Mouse (Mus musculus) granulocyte monocyte progenitor cell, adult 5-6 weeks (primary cell): ENCODE results near the gene Khdc4. TPM values are rescaled to one million over a fixed set of nuclear protein-coding genes. Genes with fewer than 3 reads are reported as not detected.

Experiments used
- ATAC-seq: replicated peaks from 2 replicates; pipeline ENCODE4 v1.8.0; 2016; ENCODE audit warnings: mild to moderate bottlenecking, moderate TSS enrichment, inconsistent platforms; ENCODE audit not compliant: poor library complexity, severe bottlenecking
- total RNA-seq, 2 experiments: library from RNA; stranded (forward) in 1 of 2; stranded (reverse) in 1 of 2; fragments of 200-712, 200-1000 nt in 1 of 2; fragments of >200 nt in 1 of 2; fragmentation: Nextera tagmentation in 1 of 2; gene quantifications; 2 replicates each; pipeline ENCODE4 v1.2.3; 2014 to 2017

The Khdc4 gene
- total RNA-seq (2014; fragmentation: Nextera tagmentation) (57.4 and 68.2 TPM in 2 replicates), total RNA-seq (2017) (35.4 and 49.3 TPM in 2 replicates)

- ATAC-seq = peak; percentile 96
Observed at GRCm38 (mm10) chr3:88684980-88685941, at the start of gene Khdc4. Khdc4 (plus strand) TSS chr3:88685803.

- ATAC-seq = no peak
Observed at GRCm38 (mm10) chr3:88636555-88636986, 49.0 kb upstream of the Khdc4 start.

- no peak for ATAC-seq
Observed at GRCm38 (mm10) chr3:88637134-88637533, 48.5 kb upstream of the Khdc4 start.

- no peak for ATAC-seq
Observed at GRCm38 (mm10) chr3:88639239-88639638, 46.4 kb upstream of the Khdc4 start.

- ATAC-seq = peak; percentile 73; the same call in 1 of the 2 replicates
Observed at GRCm38 (mm10) chr3:88640676-88641075, 44.9 kb upstream of the Khdc4 start.

- ATAC-seq = no peak
Observed at GRCm38 (mm10) chr3:88643078-88643477, 42.5 kb upstream of the Khdc4 start.

- ATAC-seq = no peak
Observed at GRCm38 (mm10) chr3:88645937-88646336, 39.7 kb upstream of the Khdc4 start.

GRCm38 (mm10) chr3:88646426-88646995 is 39.1 kb upstream of the Khdc4 start:
- ATAC-seq = no peak

- no peak for ATAC-seq
Observed at GRCm38 (mm10) chr3:88647076-88647475, 38.5 kb upstream of the Khdc4 start.

- ATAC-seq = peak; percentile 74
Observed at GRCm38 (mm10) chr3:88647779-88648413, 37.7 kb upstream of the Khdc4 start.

GRCm38 (mm10) chr3:88648452-88649168 is 37.0 kb upstream of the Khdc4 start:
- ATAC-seq = no peak

GRCm38 (mm10) chr3:88649186-88649585 is 36.4 kb upstream of the Khdc4 start:
- ATAC-seq = peak; percentile 18

GRCm38 (mm10) chr3:88649967-88650366 is 35.6 kb upstream of the Khdc4 start:
- ATAC-seq = no peak

GRCm38 (mm10) chr3:88650713-88651504 is 34.7 kb upstream of the Khdc4 start:
- ATAC-seq = no peak

- ATAC-seq = peak; percentile 34
Observed at GRCm38 (mm10) chr3:88651669-88652618, 33.7 kb upstream of the Khdc4 start.

- ATAC-seq = no peak
Observed at GRCm38 (mm10) chr3:88652846-88653515, 32.6 kb upstream of the Khdc4 start, which contains the start of gene Rxfp4. Rxfp4 (minus strand) TSS chr3:88653142.

- no peak for ATAC-seq
Observed at GRCm38 (mm10) chr3:88653516-88654370, 31.9 kb upstream of the Khdc4 start.
